Mouse (Mus musculus): ENCODE data around the gene Tgif1. TPM values are rescaled to one million over a fixed set of nuclear protein-coding genes. Genes with fewer than 3 reads are reported as not detected.
"Not testable (repeated sequence)": the region's sequence is repeated elsewhere in the genome, so short reads cannot be mapped to it uniquely, and the experiment has no call there.

Gene Tgif1
- polyA plus RNA-seq, 1 experiment from 2014 or later: 13.3 TPM

GRCm38 (mm10) chr17:70848511-70849398 lies 4.6 kb downstream of the Tgif1 start:
- Histone ChIP-seq H3K4me2 (peak overlapping the region; percentile 92), H3K9me3 (replicated peaks) (no peaks in the 10 kb centered on the region), H3K27me3 (replicated peaks) (peaks cover 53% of the 10 kb centered on the region), H3K4me1 (peaks cover 41% of the 10 kb centered on the region), H3K36me3 (peaks cover 13% of the 10 kb centered on the region), H3K4me3 (peak overlapping the region; percentile 68), H3K9ac (peak overlapping the region; percentile 73), H3K27ac (peak overlapping the region; percentile 80)
- WGBS (ENCODE audit: insufficient replicate concordance): 3% methylated on average over 23 of the region's 23 CpGs
- no peak for ATAC-seq

- H3K4me1 ChIP-seq: peaks cover 39% of the 10 kb centered on the region
- peaks cover 19% of the 10 kb centered on the region for H3K36me3 ChIP-seq
- H3K27me3 ChIP-seq (replicated peaks): peaks cover 44% of the 10 kb centered on the region
- peak overlapping the region; percentile 80 for H3K27ac ChIP-seq
- H3K9ac ChIP-seq: peak overlapping the region; percentile 73
- ATAC-seq: no peak
- H3K4me3 ChIP-seq: peak overlapping the region; percentile 68
- peak overlapping the region; percentile 92 for H3K4me2 ChIP-seq
- WGBS (ENCODE audit: insufficient replicate concordance): 4% methylated on average over 17 of the region's 17 CpGs
- H3K9me3 ChIP-seq (replicated peaks): no peaks in the 10 kb centered on the region
Measured at GRCm38 (mm10) chr17:70847751-70848510, 5.4 kb downstream of the Tgif1 start.

GRCm38 (mm10) chr17:70847086-70847485 lies 6.3 kb downstream of the Tgif1 start:
- Histone ChIP-seq H3K4me2 (peak overlapping the region; percentile 40), H3K9ac (peak overlapping the region; percentile 31), H3K4me1 (peaks cover 33% of the 10 kb centered on the region), H3K4me3 (no peak overlapping the region; the same call in 1 of the 2 replicates), H3K36me3 (peaks cover 19% of the 10 kb centered on the region), H3K9me3 (replicated peaks) (no peaks in the 10 kb centered on the region), H3K27me3 (replicated peaks) (peaks cover 36% of the 10 kb centered on the region), H3K27ac (0 out of 2 replicates have a peak overlapping the region, but pooled peaks have one; percentile 10)
- WGBS (ENCODE audit: insufficient replicate concordance): 5% methylated on average over 4 of the region's 4 CpGs
- ATAC-seq: no peak

- WGBS (ENCODE audit: insufficient replicate concordance): 64% methylated on average over 8 of the region's 8 CpGs
- Histone ChIP-seq H3K27ac (peak overlapping the region; percentile 32; the same call in 1 of the 2 replicates), H3K4me3 (no peak overlapping the region), H3K9ac (no peak overlapping the region), H3K4me1 (peaks cover 26% of the 10 kb centered on the region), H3K27me3 (replicated peaks) (peaks cover 27% of the 10 kb centered on the region), H3K9me3 (replicated peaks) (no peaks in the 10 kb centered on the region), H3K36me3 (peaks cover 26% of the 10 kb centered on the region), H3K4me2 (no peak overlapping the region)
- no peak for ATAC-seq
Measured at GRCm38 (mm10) chr17:70846111-70846644, 7.2 kb downstream of the Tgif1 start.

- WGBS (ENCODE audit: insufficient replicate concordance): 63% methylated on average over 2 of the region's 2 CpGs
- Histone ChIP-seq H3K4me1 (peaks cover 23% of the 10 kb centered on the region), H3K4me3 (no peak overlapping the region), H3K27ac (no peak overlapping the region), H3K27me3 (replicated peaks) (peaks cover 21% of the 10 kb centered on the region), H3K36me3 (peaks cover 26% of the 10 kb centered on the region), H3K9ac (no peak overlapping the region), H3K4me2 (no peak overlapping the region), H3K9me3 (replicated peaks) (no peaks in the 10 kb centered on the region)
- ATAC-seq: no peak
Measured at GRCm38 (mm10) chr17:70845543-70845942, 7.8 kb downstream of the Tgif1 start.

GRCm38 (mm10) chr17:70844971-70845370 lies 8.4 kb downstream of the Tgif1 start:
- Histone ChIP-seq H3K36me3 (peaks cover 26% of the 10 kb centered on the region), H3K27me3 (replicated peaks) (peaks cover 15% of the 10 kb centered on the region), H3K4me3 (no peak overlapping the region), H3K4me2 (no peak overlapping the region), H3K4me1 (peaks cover 20% of the 10 kb centered on the region), H3K9me3 (replicated peaks) (no peaks in the 10 kb centered on the region), H3K9ac (no peak overlapping the region), H3K27ac (no peak overlapping the region)
- 80% methylated on average over 10 of the region's 10 CpGs for WGBS (ENCODE audit: insufficient replicate concordance)
- no peak for ATAC-seq

GRCm38 (mm10) chr17:70843252-70843651 lies 10.1 kb downstream of the Tgif1 start:
- Histone ChIP-seq H3K4me2 (no peak overlapping the region), H3K36me3 (peaks cover 26% of the 10 kb centered on the region), H3K27ac (no peak overlapping the region), H3K27me3 (replicated peaks) (no peaks in the 10 kb centered on the region), H3K9me3 (replicated peaks) (no peaks in the 10 kb centered on the region), H3K4me3 (no peak overlapping the region), H3K4me1 (peaks cover 12% of the 10 kb centered on the region), H3K9ac (no peak overlapping the region)
- WGBS (ENCODE audit: insufficient replicate concordance): 68% methylated on average over 4 of the region's 4 CpGs
- ATAC-seq: no peak

- 0 out of 2 replicates have a peak, but pooled peaks cover 11% of the 10 kb centered on the region for H3K4me1 ChIP-seq
- H3K4me3 ChIP-seq: no peak overlapping the region
- no peak overlapping the region for H3K27ac ChIP-seq
- no peak overlapping the region for H3K9ac ChIP-seq
- peaks cover 11% of the 10 kb centered on the region for H3K36me3 ChIP-seq
- H3K27me3 ChIP-seq (replicated peaks): peaks cover 28% of the 10 kb centered on the region
- no peak overlapping the region for H3K4me2 ChIP-seq
- ATAC-seq: no peak
- WGBS (ENCODE audit: insufficient replicate concordance): 77% methylated on average over 5 of the region's 5 CpGs
- no peaks in the 10 kb centered on the region for H3K9me3 ChIP-seq (replicated peaks)
Measured at GRCm38 (mm10) chr17:70838533-70838932, 14.8 kb downstream of the Tgif1 start.

- Histone ChIP-seq H3K4me1 (0 out of 2 replicates have a peak, but pooled peaks cover 11% of the 10 kb centered on the region), H3K9me3 (replicated peaks) (no peaks in the 10 kb centered on the region), H3K27me3 (replicated peaks) (peaks cover 33% of the 10 kb centered on the region), H3K4me2 (no peak overlapping the region), H3K27ac (no peak overlapping the region), H3K4me3 (no peak overlapping the region), H3K9ac (no peak overlapping the region), H3K36me3 (peaks cover 7% of the 10 kb centered on the region)
- no peak for ATAC-seq
- 68% methylated on average over 7 of the region's 7 CpGs for WGBS (ENCODE audit: insufficient replicate concordance)
Measured at GRCm38 (mm10) chr17:70838031-70838430, 15.3 kb downstream of the Tgif1 start.

- WGBS (ENCODE audit: insufficient replicate concordance): 87% methylated on average over 5 of the region's 6 CpGs
- not testable (repeated sequence) for H3K27ac ChIP-seq; H3K36me3 ChIP-seq; H3K9me3 ChIP-seq (replicated peaks); H3K4me3 ChIP-seq; H3K4me2 ChIP-seq; H3K9ac ChIP-seq; ATAC-seq
- Histone ChIP-seq H3K4me1 (0 out of 2 replicates have a peak, but pooled peaks cover 11% of the 10 kb centered on the region), H3K27me3 (replicated peaks) (peaks cover 37% of the 10 kb centered on the region)
Measured at GRCm38 (mm10) chr17:70837474-70837873, 15.9 kb downstream of the Tgif1 start.

GRCm38 (mm10) chr17:70836820-70837219 lies 16.5 kb downstream of the Tgif1 start:
- no peak overlapping the region for H3K4me3 ChIP-seq
- no peak overlapping the region for H3K9ac ChIP-seq
- no peak overlapping the region for H3K4me2 ChIP-seq
- no peak overlapping the region for H3K27ac ChIP-seq
- peaks cover 4% of the 10 kb centered on the region; the same call in 1 of the 2 replicates for H3K36me3 ChIP-seq
- 0 out of 2 replicates have a peak, but pooled peaks cover 11% of the 10 kb centered on the region for H3K4me1 ChIP-seq
- H3K27me3 ChIP-seq (replicated peaks): peaks cover 41% of the 10 kb centered on the region
- H3K9me3 ChIP-seq (replicated peaks): no peaks in the 10 kb centered on the region
- 68% methylated on average over 7 of the region's 7 CpGs for WGBS (ENCODE audit: insufficient replicate concordance)
- no peak for ATAC-seq
